Mouse (Mus musculus) stomach, embryonic 15.5 days (tissue): ENCODE results near the gene Fmod. TPM values are rescaled to one million over a fixed set of nuclear protein-coding genes. Genes with fewer than 3 reads are reported as not detected.

ENCODE experiments used
- ATAC-seq: fragments of 200-750 bp; cut with Nextera tagmentation; 2 replicates; pipeline ENCODE4 v1.8.0; 2017; ENCODE audit warnings: low read depth, moderate number of reproducible peaks, moderate TSS enrichment; ENCODE audit not compliant: insufficient read depth, low FRiP score
- H3K27ac ChIP-seq: fragments of 300-500 bp; sonication (generic); 2 replicates; pipeline ENCODE4 v1.5.1; 2015; ENCODE audit warnings: mild to moderate bottlenecking, inconsistent platforms
- H3K27me3 ChIP-seq: fragments of 300-500 bp; sonication (generic); replicated peaks from 2 replicates; pipeline ENCODE4 v1.6.1; 2015; ENCODE audit warnings: inconsistent platforms
- H3K36me3 ChIP-seq: fragments of 300-500 bp; sonication (generic); 2 replicates; pipeline ENCODE4 v1.6.1; 2015; ENCODE audit warnings: inconsistent platforms
- H3K4me1 ChIP-seq: fragments of 300-500 bp; sonication (generic); 2 replicates; pipeline ENCODE4 v1.6.1; 2015; ENCODE audit warnings: inconsistent platforms
- H3K4me2 ChIP-seq: fragments of 300-500 bp; sonication (generic); 2 replicates; pipeline ENCODE4 v1.6.1; 2015; ENCODE audit warnings: mild to moderate bottlenecking, inconsistent platforms
- H3K4me3 ChIP-seq: fragments of 300-500 bp; sonication (generic); replicated peaks from 2 replicates; pipeline ENCODE4 v1.5.1; 2015; ENCODE audit warnings: inconsistent platforms
- H3K9ac ChIP-seq: fragments of 300-500 bp; sonication (generic); 2 replicates; pipeline ENCODE4 v1.6.1; 2015; ENCODE audit warnings: inconsistent platforms
- H3K9me3 ChIP-seq: fragments of 300-500 bp; sonication (generic); 2 replicates; pipeline ENCODE4 v1.6.1; 2016; ENCODE audit warnings: inconsistent platforms
- WGBS: fragments of 180-500 bp; shearing (Covaris S2); methylation state at CpG from one replicate; pipeline ENCODE4 v1.1.7; 2015; 5-methylcytosine and 5-hydroxymethylcytosine counted together
- polyA plus RNA-seq: library from polyadenylated mRNA; unstranded; fragments of >200 nt; fragmentation: Nextera tagmentation; extraction: Ambion mirVana; gene quantifications from 2 replicates; pipeline ENCODE4 v1.2.1, GENCODE M21; 2015

The Fmod gene
- polyA plus RNA-seq, 1 experiment from 2014 or later = 11.1 TPM

- Histone ChIP-seq H3K9ac (no peak overlapping the region), H3K4me3 (peak overlapping the region; percentile 42), H3K9me3 (no peaks in the 10 kb centered on the region), H3K36me3 (no peaks in the 10 kb centered on the region), H3K4me1 (peaks cover 52% of the 10 kb centered on the region), H3K27ac (peak overlapping the region; percentile 94), H3K4me2 (peak overlapping the region; percentile 74), H3K27me3 (no peaks in the 10 kb centered on the region)
- 15% methylated on average over 6 of the region's 6 CpGs for WGBS
- no peak for ATAC-seq
These were observed 55.3 kb downstream of the Fmod start for GRCm38 (mm10) chr1:134092368-134092767.

GRCm38 (mm10) chr1:134092852-134093770 is 56.1 kb downstream of the Fmod start:
- H3K9ac ChIP-seq = peak overlapping the region; percentile 43
- peaks cover 60% of the 10 kb centered on the region for H3K4me1 ChIP-seq
- no peaks in the 10 kb centered on the region for H3K36me3 ChIP-seq
- peak overlapping the region; percentile 42 for H3K4me3 ChIP-seq
- H3K27me3 ChIP-seq = no peaks in the 10 kb centered on the region
- no peaks in the 10 kb centered on the region for H3K9me3 ChIP-seq
- peak; percentile 90 for ATAC-seq
- peak overlapping the region; percentile 94 for H3K27ac ChIP-seq
- 2% methylated on average over 43 of the region's 43 CpGs for WGBS
- peak overlapping the region; percentile 74 for H3K4me2 ChIP-seq

GRCm38 (mm10) chr1:134093771-134094526 is 56.9 kb downstream of the Fmod start:
- Histone ChIP-seq H3K4me2 (peak overlapping the region; percentile 74), H3K4me1 (peaks cover 68% of the 10 kb centered on the region), H3K36me3 (no peaks in the 10 kb centered on the region), H3K9ac (no peak overlapping the region), H3K27me3 (no peaks in the 10 kb centered on the region), H3K4me3 (no peak overlapping the region; the same call in 1 of the 2 replicates), H3K27ac (peak overlapping the region; percentile 94), H3K9me3 (no peaks in the 10 kb centered on the region)
- ATAC-seq = no peak
- 60% methylated on average over 13 of the region's 13 CpGs for WGBS

- H3K27me3 ChIP-seq = no peaks in the 10 kb centered on the region
- no peaks in the 10 kb centered on the region for H3K36me3 ChIP-seq
- no peak overlapping the region; the same call in 1 of the 2 replicates for H3K4me2 ChIP-seq
- H3K27ac ChIP-seq = peak overlapping the region; percentile 93
- WGBS = 56% methylated on average over 7 of the region's 7 CpGs
- H3K9me3 ChIP-seq = no peaks in the 10 kb centered on the region
- no peak overlapping the region for H3K4me3 ChIP-seq
- H3K4me1 ChIP-seq = peaks cover 75% of the 10 kb centered on the region
- H3K9ac ChIP-seq = no peak overlapping the region
- ATAC-seq = no peak
These were observed 58.1 kb downstream of the Fmod start for GRCm38 (mm10) chr1:134095033-134095612.

GRCm38 (mm10) chr1:134095721-134096120 is 58.7 kb downstream of the Fmod start:
- 75% methylated on average over 4 of the region's 4 CpGs for WGBS
- H3K36me3 ChIP-seq = no peaks in the 10 kb centered on the region
- H3K9ac ChIP-seq = no peak overlapping the region; the same call in 1 of the 2 replicates
- H3K27me3 ChIP-seq = no peaks in the 10 kb centered on the region
- peaks cover 75% of the 10 kb centered on the region for H3K4me1 ChIP-seq
- H3K4me2 ChIP-seq = no peak overlapping the region; the same call in 1 of the 2 replicates
- peak overlapping the region; percentile 93 for H3K27ac ChIP-seq
- ATAC-seq = no peak
- no peak overlapping the region for H3K4me3 ChIP-seq
- H3K9me3 ChIP-seq = no peaks in the 10 kb centered on the region

GRCm38 (mm10) chr1:134096264-134096934 is 59.3 kb downstream of the Fmod start:
- H3K27ac ChIP-seq = peak overlapping the region; percentile 93
- H3K9me3 ChIP-seq = no peaks in the 10 kb centered on the region
- H3K36me3 ChIP-seq = no peaks in the 10 kb centered on the region
- no peaks in the 10 kb centered on the region for H3K27me3 ChIP-seq
- ATAC-seq = peak; percentile 36
- H3K9ac ChIP-seq = no peak overlapping the region
- WGBS = 32% methylated on average over 14 of the region's 14 CpGs
- peaks cover 75% of the 10 kb centered on the region for H3K4me1 ChIP-seq
- H3K4me3 ChIP-seq = no peak overlapping the region
- peak overlapping the region; percentile 31 for H3K4me2 ChIP-seq

- Histone ChIP-seq H3K4me1 (peaks cover 69% of the 10 kb centered on the region), H3K9ac (no peak overlapping the region), H3K4me3 (no peak overlapping the region), H3K4me2 (no peak overlapping the region), H3K9me3 (no peaks in the 10 kb centered on the region), H3K27me3 (no peaks in the 10 kb centered on the region), H3K27ac (peak overlapping the region; percentile 93), H3K36me3 (no peaks in the 10 kb centered on the region)
- WGBS = 81% methylated on average over 7 of the region's 7 CpGs
- ATAC-seq = no peak
These were observed 60.2 kb downstream of the Fmod start for GRCm38 (mm10) chr1:134097080-134097855.

Other genes starting within 250 kb of the Fmod start
- gene Atp2b4, start 236.2 kb upstream of the Fmod start, polyA plus RNA-seq = 21.5 and 22.0 TPM in 2 replicates
- 1.7 and 1.8 TPM in 2 replicates for gene Optc, start 129.3 kb upstream of the Fmod start, polyA plus RNA-seq
- gene Prelp, start 115.8 kb upstream of the Fmod start, polyA plus RNA-seq = 2.2 and 2.4 TPM in 2 replicates
- gene Btg2, start 41.9 kb downstream of the Fmod start, polyA plus RNA-seq = 72.2 and 72.4 TPM in 2 replicates
- gene Chit1, start 74.0 kb downstream of the Fmod start, polyA plus RNA-seq = 0.70 and 1.1 TPM in 2 replicates
- 2.6 and 2.9 TPM in 2 replicates for gene Chil1, start 144.9 kb downstream of the Fmod start, polyA plus RNA-seq
- 0.30 and 1.3 TPM in 2 replicates for gene Mybph, start 156.2 kb downstream of the Fmod start, polyA plus RNA-seq
- gene Adora1, start 198.2 kb downstream of the Fmod start, polyA plus RNA-seq = 11.8 and 13.8 TPM in 2 replicates